Mouse (Mus musculus) cerebellum, adult 9-10 months (tissue): ENCODE data around the gene Pipox.

Experiments
- DNase-seq: peaks from one replicate; pipeline ENCODE4 v3.0.0; 2022

Pipox gene

GRCm38 (mm10) chr11:77906747-77907174 is 12.9 kb upstream of the Pipox start:
- peak; percentile 87 for DNase-seq

- DNase-seq = peak; percentile 88
Observed at GRCm38 (mm10) chr11:77906097-77906687, 12.3 kb upstream of the Pipox start.

GRCm38 (mm10) chr11:77904707-77905106 is 10.8 kb upstream of the Pipox start:
- no peak for DNase-seq

GRCm38 (mm10) chr11:77903761-77904160 is 9.9 kb upstream of the Pipox start:
- DNase-seq = no peak

GRCm38 (mm10) chr11:77901775-77902355 is 8.0 kb upstream of the Pipox start:
- DNase-seq = no peak

GRCm38 (mm10) chr11:77901366-77901765 is 7.5 kb upstream of the Pipox start:
- DNase-seq = no peak

- DNase-seq = no peak
Observed at GRCm38 (mm10) chr11:77900696-77901095, 6.8 kb upstream of the Pipox start.

- DNase-seq = no peak
Observed at GRCm38 (mm10) chr11:77900187-77900586, 6.3 kb upstream of the Pipox start.

GRCm38 (mm10) chr11:77896820-77897805 is 3.2 kb upstream of the Pipox start:
- DNase-seq = no peak

- no peak for DNase-seq
Observed at GRCm38 (mm10) chr11:77896480-77896819, 2.6 kb upstream of the Pipox start.

- peak; percentile 65 for DNase-seq
Observed at GRCm38 (mm10) chr11:77896011-77896410, 2.1 kb upstream of the Pipox start.

GRCm38 (mm10) chr11:77894967-77895366 is 1.1 kb upstream of the Pipox start:
- DNase-seq = no peak

- DNase-seq = no peak
Observed at GRCm38 (mm10) chr11:77893283-77893682, 613 bp downstream of the Pipox start.

GRCm38 (mm10) chr11:77892883-77893282 is 1.0 kb downstream of the Pipox start:
- no peak for DNase-seq

GRCm38 (mm10) chr11:77890648-77891258 is 3.1 kb downstream of the Pipox start:
- no peak for DNase-seq

GRCm38 (mm10) chr11:77889484-77889883 is 4.4 kb downstream of the Pipox start:
- DNase-seq = no peak

- no peak for DNase-seq
Observed at GRCm38 (mm10) chr11:77888846-77889245, 5.0 kb downstream of the Pipox start.

GRCm38 (mm10) chr11:77887373-77887960 is 6.4 kb downstream of the Pipox start:
- DNase-seq = no peak

- DNase-seq = no peak
Observed at GRCm38 (mm10) chr11:77885246-77885575, 8.7 kb downstream of the Pipox start.

- DNase-seq = no peak
Observed at GRCm38 (mm10) chr11:77884524-77885245, 9.2 kb downstream of the Pipox start.

- DNase-seq = no peak
Observed at GRCm38 (mm10) chr11:77876760-77877148, 17.1 kb downstream of the Pipox start.
